Mouse (Mus musculus) liver, postnatal 0 days (tissue): ENCODE results near the gene Zfp446. TPM values are rescaled to one million over a fixed set of nuclear protein-coding genes. Genes with fewer than 3 reads are reported as not detected.
A peak's percentile ranks its signal among the peaks of the same experiment; 100 is the strongest.

Source experiments
- ATAC-seq: fragments of 200-750 bp; cut with Nextera tagmentation; 2 replicates; pipeline ENCODE4 v1.8.0; 2017; ENCODE audit warnings: mild to moderate bottlenecking, moderate library complexity
- DNase-seq: peaks from one replicate; pipeline ENCODE4 v3.0.0-alpha.2; 2016
- H3K27ac ChIP-seq: fragments of 300-500 bp; sonication (generic); 2 replicates; pipeline ENCODE4 v1.5.1; 2014; ENCODE audit warnings: antibody characterized with exemption, moderate library complexity, mild to moderate bottlenecking, low read depth
- H3K27me3 ChIP-seq: fragments of 300-500 bp; sonication (generic); 2 replicates; pipeline ENCODE4 v1.6.1; 2014; ENCODE audit warnings: low read length, control low read depth, mixed read lengths; ENCODE audit not compliant: insufficient read depth
- H3K36me3 ChIP-seq: fragments of 300-500 bp; sonication (generic); replicated peaks from 2 replicates; pipeline ENCODE4 v1.6.1; 2014; ENCODE audit warnings: mild to moderate bottlenecking, control low read depth, low read length, moderate library complexity, mixed read lengths; ENCODE audit not compliant: insufficient read depth
- H3K4me1 ChIP-seq: fragments of 300-500 bp; sonication (generic); 2 replicates; pipeline ENCODE4 v1.6.1; 2014; ENCODE audit warnings: antibody characterized with exemption, mild to moderate bottlenecking, control low read depth; ENCODE audit not compliant: insufficient read depth
- H3K4me2 ChIP-seq: fragments of 300-500 bp; sonication (generic); 2 replicates; pipeline ENCODE4 v1.6.1; 2014; ENCODE audit warnings: low read depth, mild to moderate bottlenecking, low read length, moderate library complexity, mixed read lengths
- H3K4me3 ChIP-seq: fragments of 300-500 bp; sonication (generic); 2 replicates; pipeline ENCODE4 v1.5.1; 2014; ENCODE audit warnings: low read depth, low read length
- H3K9ac ChIP-seq: fragments of 300-500 bp; sonication (generic); replicated peaks from 2 replicates; pipeline ENCODE4 v1.6.1; 2014; ENCODE audit warnings: mild to moderate bottlenecking, moderate library complexity
- H3K9me3 ChIP-seq: fragments of 300-500 bp; sonication (generic); 2 replicates; pipeline ENCODE4 v1.6.1; 2016; ENCODE audit warnings: mild to moderate bottlenecking, control low read depth, low read length, mixed read lengths
- CTCF ChIP-seq: sonication (generic); IDR thresholded peaks from 2 replicates; pipeline ENCODE4 v1.5.1; 2016; ENCODE audit warnings: antibody characterized with exemption, low read depth
- WGBS: fragments of 180-500 bp; shearing (Covaris S2); extraction: QIAGEN DNeasy Blood & Tissue Kit; methylation state at CpG from one replicate; pipeline ENCODE4 v1.1.7; 2014; ENCODE audit not compliant: insufficient replicate concordance; 5-methylcytosine and 5-hydroxymethylcytosine counted together
- polyA plus RNA-seq: library from polyadenylated mRNA; unstranded; fragments of >200 nt; fragmentation: Nextera tagmentation; extraction: Ambion mirVana; gene quantifications from 2 replicates; pipeline ENCODE4 v1.2.1, GENCODE M21; 2015

Zfp446 gene
- polyA plus RNA-seq, 1 experiment from 2014 or later: 1.8 TPM

DNA sequence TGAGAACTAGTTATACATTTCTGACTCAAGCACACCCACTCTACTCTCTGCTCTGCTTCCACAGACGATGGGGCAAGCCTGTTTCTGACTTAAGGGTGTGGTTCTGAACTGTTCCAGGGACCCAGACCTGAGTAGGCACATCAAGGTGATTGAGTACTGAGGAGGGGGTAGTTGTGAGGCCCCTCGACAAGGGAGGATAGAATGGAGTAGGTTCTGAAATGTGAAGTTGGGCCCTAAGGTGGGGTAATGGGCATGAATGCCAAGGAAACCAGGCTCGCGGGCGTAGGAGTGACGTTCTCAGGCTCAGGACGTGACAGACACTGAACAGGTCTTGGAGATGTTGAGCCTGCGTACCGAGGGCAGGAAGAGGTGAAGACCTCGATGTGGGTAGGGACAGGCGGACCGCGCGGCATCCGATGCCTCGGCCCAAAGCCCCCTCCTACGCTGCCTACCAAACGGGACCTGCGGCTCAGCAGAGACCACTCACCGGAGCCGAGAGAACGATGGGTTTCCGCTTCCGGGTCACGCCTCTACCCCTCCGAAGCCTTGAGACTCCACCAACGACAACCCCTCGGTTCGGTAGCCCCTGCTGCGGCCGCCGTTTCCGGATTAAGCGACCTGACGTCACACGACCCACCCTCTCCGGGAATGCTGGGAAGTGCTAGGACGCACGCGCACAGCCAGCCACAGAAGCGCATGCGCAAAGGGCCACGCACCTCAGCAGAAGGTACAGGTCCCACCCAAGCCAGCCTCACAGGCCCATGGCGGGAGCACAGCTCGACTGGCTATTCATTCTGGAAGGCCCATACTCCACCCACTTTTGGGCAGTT is 56.7 kb downstream of the Zfp446 start, which contains the start of gene Chmp2a:
Chmp2a (minus strand) TSS at position 660 of the 830 bp plus-strand sequence.
- Histone ChIP-seq H3K36me3 (peaks cover 54% of the 10 kb centered on the region), H3K4me1 (peaks cover 39% of the 10 kb centered on the region)
- under 1% methylated on average over 44 of the region's 45 CpGs for WGBS

More for the DNA sequence above, 56.7 kb downstream of the Zfp446 start, which contains the start of gene Chmp2a:
- DNase-seq (peak; percentile 96), ATAC-seq (peak; percentile 60)
- no peak for TF ChIP-seq CTCF
- no peaks in the 10 kb centered on the region for H3K9me3 ChIP-seq
- H3K9ac ChIP-seq: peak within 1 kb of the TSS; percentile 93
- peak within 1 kb of the TSS; percentile 96 for H3K27ac ChIP-seq
- no peaks in the 10 kb centered on the region for H3K27me3 ChIP-seq
- H3K4me2 ChIP-seq: peak within 1 kb of the TSS; percentile 95
- peak within 1 kb of the TSS; percentile 83 for H3K4me3 ChIP-seq

Other genes with a start within 250 kb of the Zfp446 start
- not detected in 2 replicates for gene Vmn2r56, start 242.8 kb upstream of the Zfp446 start, polyA plus RNA-seq
- 0.04 and 0.13 TPM in 2 replicates for gene Zscan18, start 174.2 kb upstream of the Zfp446 start, polyA plus RNA-seq
- 1.2 and 2.1 TPM in 2 replicates for gene Zfp329, start 159.0 kb upstream of the Zfp446 start, polyA plus RNA-seq
- 8.1 and 8.5 TPM in 2 replicates for gene Zfp110, start 143.1 kb upstream of the Zfp446 start, polyA plus RNA-seq
- gene Zfp128, start 96.7 kb upstream of the Zfp446 start, polyA plus RNA-seq: 0.61 and 0.65 TPM in 2 replicates
- gene Zscan22, start 80.0 kb upstream of the Zfp446 start, polyA plus RNA-seq: 2.3 and 2.5 TPM in 2 replicates
- gene Rps5, start 55.6 kb upstream of the Zfp446 start, polyA plus RNA-seq: 556 and 564 TPM in 2 replicates
- 0.05 TPM in 2 replicates for gene Rnf225, start 50.4 kb upstream of the Zfp446 start, polyA plus RNA-seq
- gene Zfp324, start 12.0 kb upstream of the Zfp446 start, polyA plus RNA-seq: 1.5 and 1.9 TPM in 2 replicates
- 103 and 122 TPM in 2 replicates for gene Slc27a5, start 20.3 kb downstream of the Zfp446 start, polyA plus RNA-seq
- 56.0 and 59.1 TPM in 2 replicates for gene Trim28, start 21.3 kb downstream of the Zfp446 start, polyA plus RNA-seq
- 5.6 and 7.2 TPM in 2 replicates for gene Zbtb45, start 32.2 kb downstream of the Zfp446 start, polyA plus RNA-seq
- gene Chmp2a, start 57.0 kb downstream of the Zfp446 start, polyA plus RNA-seq: 132 TPM in 2 replicates
- gene Ube2m, start 60.4 kb downstream of the Zfp446 start, polyA plus RNA-seq: 53.8 and 59.8 TPM in 2 replicates
- 0.26 and 0.29 TPM in 2 replicates for gene Mzf1, start 76.9 kb downstream of the Zfp446 start, polyA plus RNA-seq
- not detected in 2 replicates for gene Vmn1r85, start 117.3 kb downstream of the Zfp446 start, polyA plus RNA-seq
- not detected in 2 replicates for gene Vmn1r86, start 142.1 kb downstream of the Zfp446 start, polyA plus RNA-seq
- gene Vmn1r87, start 162.3 kb downstream of the Zfp446 start, polyA plus RNA-seq: not detected in 2 replicates
- 0.01 TPM in 1 of 2 replicates, not detected in the other for gene Vmn1r88, start 181.7 kb downstream of the Zfp446 start, polyA plus RNA-seq
- gene Vmn1r89, start 235.2 kb downstream of the Zfp446 start, polyA plus RNA-seq: not detected in 2 replicates